Mouse (Mus musculus) skeletal muscle tissue, adult 2 months (tissue): ENCODE measurements around the gene Zfp839.
A peak's percentile ranks its signal among the peaks of the same experiment; 100 is the strongest.
"Not testable (repeated sequence)": the region's sequence is repeated elsewhere in the genome, so short reads cannot be mapped to it uniquely, and the experiment has no call there.

Experiments
- DNase-seq: peaks from one replicate; pipeline ENCODE4 v3.0.0-alpha.2; 2012; ENCODE audit warnings: low read depth, low spot score

The Zfp839 gene

GRCm38 (mm10) chr12:110840348-110841198 lies 9.5 kb upstream of the Zfp839 start, which contains the start of gene Mok:
Gene Mok (minus strand): TSS chr12:110840939.
- DNase-seq: peak; percentile 92

- no peak for DNase-seq
Observed at GRCm38 (mm10) chr12:110841731-110842493, 8.1 kb upstream of the Zfp839 start.

GRCm38 (mm10) chr12:110843194-110844048 lies 6.6 kb upstream of the Zfp839 start:
- peak; percentile 71 for DNase-seq

- DNase-seq: peak; percentile 32
Observed at GRCm38 (mm10) chr12:110844227-110845130, 5.6 kb upstream of the Zfp839 start.

- peak; percentile 98 for DNase-seq
Observed at GRCm38 (mm10) chr12:110845131-110845880, 4.7 kb upstream of the Zfp839 start.

GRCm38 (mm10) chr12:110846191-110846765 lies 3.8 kb upstream of the Zfp839 start:
- no peak for DNase-seq

GRCm38 (mm10) chr12:110850929-110851256 lies 840 bp downstream of the Zfp839 start:
- no peak for DNase-seq

- no peak for DNase-seq
Observed at GRCm38 (mm10) chr12:110851414-110851813, 1.4 kb downstream of the Zfp839 start.

GRCm38 (mm10) chr12:110851923-110852322 lies 1.9 kb downstream of the Zfp839 start:
- no peak for DNase-seq

- no peak for DNase-seq
Observed at GRCm38 (mm10) chr12:110854786-110855737, 5.0 kb downstream of the Zfp839 start.

GRCm38 (mm10) chr12:110857196-110857595 lies 7.1 kb downstream of the Zfp839 start:
- no peak for DNase-seq

- DNase-seq: not testable (repeated sequence)
Observed at GRCm38 (mm10) chr12:110858681-110859080, 8.6 kb downstream of the Zfp839 start.

- no peak for DNase-seq
Observed at GRCm38 (mm10) chr12:110860293-110860692, 10.2 kb downstream of the Zfp839 start.

- DNase-seq: no peak
Observed at GRCm38 (mm10) chr12:110861256-110861655, 11.2 kb downstream of the Zfp839 start.

- DNase-seq: no peak
Observed at GRCm38 (mm10) chr12:110864008-110864407, 14.0 kb downstream of the Zfp839 start.

GRCm38 (mm10) chr12:110865571-110865970 lies 15.5 kb downstream of the Zfp839 start:
- no peak for DNase-seq

GRCm38 (mm10) chr12:110865989-110866388 lies 15.9 kb downstream of the Zfp839 start:
- no peak for DNase-seq

GRCm38 (mm10) chr12:110870107-110870506 lies 20.1 kb downstream of the Zfp839 start:
- DNase-seq: no peak
